Mouse (Mus musculus): Measurements from ENCODE around the gene Slc44a4.

GRCm38 (mm10) chr17:34881683-34882310, 32.5 kb upstream of the Slc44a4 start, which contains the start of gene Gm20547:
- no peak for TF ChIP-seq POLR2A (IDR thresholded peaks at IDR 0.05; ENCODE audit: borderline replicate concordance, low read depth, low read length)
- no peak for TF ChIP-seq CTCF (IDR thresholded peaks at IDR 0.05; ENCODE audit: low read depth, low read length)
